Mouse (Mus musculus): Measurements from ENCODE around the gene Cep295nl.
A peak's percentile ranks its signal among the peaks of the same experiment; 100 is the strongest.

- TF ChIP-seq CTCF (IDR thresholded peaks at IDR 0.05; ENCODE audit: control insufficient read depth, insufficient read depth, insufficient read length), result no peak
- TF ChIP-seq USF1 (IDR thresholded peaks at IDR 0.05; ENCODE audit: low read depth), result peak; percentile 70
- TF ChIP-seq CEBPB (IDR thresholded peaks at IDR 0.05; ENCODE audit: low read depth), result no peak
- TF ChIP-seq MAX (IDR thresholded peaks at IDR 0.05), result no peak
- TF ChIP-seq MYOD1 (IDR thresholded peaks at IDR 0.05; ENCODE audit: control insufficient read depth, insufficient read length, low read depth), result no peak
- TF ChIP-seq MYOG (IDR thresholded peaks at IDR 0.05; ENCODE audit: control insufficient read depth, extremely low read depth, insufficient read length), result no peak
- TF ChIP-seq FOSL1 (IDR thresholded peaks at IDR 0.05; ENCODE audit: insufficient read depth, low read length, poor library complexity, severe bottlenecking), result no peak
These were observed 53.2 kb downstream of the Cep295nl start for GRCm38 (mm10) chr11:118289037-118289511.
